Mouse (Mus musculus) neural tube, embryonic 14.5 days (tissue): ENCODE measurements around the gene Olfr311. TPM values are rescaled to one million over a fixed set of nuclear protein-coding genes. Genes with fewer than 3 reads are reported as not detected.
"Not testable (repeated sequence)": the region's sequence is repeated elsewhere in the genome, so short reads cannot be mapped to it uniquely, and the experiment has no call there.

ENCODE experiments used
- ATAC-seq: fragments of 200-750 bp; cut with Nextera tagmentation; 2 replicates; pipeline ENCODE4 v1.8.0; 2017; ENCODE audit warnings: low read depth, mild to moderate bottlenecking, moderate TSS enrichment, moderate library complexity
- H3K27ac ChIP-seq: fragments of 300-500 bp; sonication (generic); 2 replicates; pipeline ENCODE4 v1.5.1; 2014; ENCODE audit warnings: low read depth, mild to moderate bottlenecking, control low read depth, low read length, moderate library complexity, mixed read lengths
- H3K27me3 ChIP-seq: fragments of 300-500 bp; sonication (generic); 2 replicates; pipeline ENCODE4 v1.6.1; 2014; ENCODE audit warnings: low read length; ENCODE audit not compliant: control insufficient read depth, insufficient read depth
- H3K36me3 ChIP-seq: fragments of 300-500 bp; sonication (generic); 2 replicates; pipeline ENCODE4 v1.6.1; 2014; ENCODE audit warnings: low read length, mixed read lengths; ENCODE audit not compliant: control insufficient read depth, insufficient read depth
- H3K4me1 ChIP-seq: fragments of 300-500 bp; sonication (generic); 2 replicates; pipeline ENCODE4 v1.6.1; 2014; ENCODE audit warnings: low read length; ENCODE audit not compliant: control insufficient read depth, insufficient read depth
- H3K4me2 ChIP-seq: fragments of 300-500 bp; sonication (generic); 2 replicates; pipeline ENCODE4 v1.6.1; 2014; ENCODE audit warnings: mild to moderate bottlenecking, low read depth, low read length, control low read depth
- H3K4me3 ChIP-seq: fragments of 300-500 bp; sonication (generic); 2 replicates; pipeline ENCODE4 v1.5.1; 2014; ENCODE audit warnings: low read depth, low read length, control low read depth, mixed read lengths
- H3K9ac ChIP-seq: fragments of 300-500 bp; sonication (generic); replicated peaks from 2 replicates; pipeline ENCODE4 v1.6.1; 2014; ENCODE audit warnings: low read depth, mild to moderate bottlenecking, control low read depth, low read length, mixed read lengths
- H3K9me3 ChIP-seq: fragments of 300-500 bp; sonication (generic); 2 replicates; pipeline ENCODE4 v1.6.1; 2016; ENCODE audit warnings: low read length; ENCODE audit not compliant: control insufficient read depth
- WGBS: fragments of 180-500 bp; shearing (Covaris S2); extraction: QIAGEN DNeasy Blood & Tissue Kit; methylation state at CpG from one replicate; pipeline ENCODE4 v1.1.7; 2014; 5-methylcytosine and 5-hydroxymethylcytosine counted together
- polyA plus RNA-seq: library from polyadenylated mRNA; unstranded; fragments of >200 nt; fragmentation: Nextera tagmentation; extraction: Ambion mirVana; gene quantifications from 2 replicates; pipeline ENCODE4 v1.2.1, GENCODE M21; 2014

Olfr311 gene
- polyA plus RNA-seq: not detected in 2 replicates

DNA sequence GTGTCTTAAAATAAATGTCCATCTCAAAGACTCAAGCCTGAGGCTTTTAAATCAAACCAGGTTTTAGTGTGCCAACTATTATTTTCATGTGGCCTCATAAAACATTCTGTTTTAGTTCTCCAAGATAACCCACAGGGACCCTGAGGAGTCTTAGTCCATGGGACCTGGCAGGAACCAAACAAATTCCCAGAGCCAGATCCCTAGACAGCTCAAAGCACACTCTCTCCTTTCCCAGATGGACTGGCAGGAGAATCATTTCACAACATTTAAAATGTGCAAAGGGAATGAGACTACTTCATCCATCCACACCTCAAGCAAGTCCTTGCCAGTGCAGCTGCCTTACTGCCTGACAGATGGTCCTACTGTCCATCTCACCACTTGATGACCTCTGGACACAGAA is at the start of gene Olfr311:
Olfr311 (plus strand) TSS at position 301 of the 400 bp plus-strand sequence.
- not testable (repeated sequence) for H3K27me3 ChIP-seq, H3K4me1 ChIP-seq, H3K36me3 ChIP-seq, H3K9ac ChIP-seq, H3K4me3 ChIP-seq, H3K4me2 ChIP-seq, H3K9me3 ChIP-seq, ATAC-seq, H3K27ac ChIP-seq

GRCm38 (mm10) chr11:58789532-58789931 is 49.5 kb upstream of the Olfr311 start:
- H3K4me3 ChIP-seq: no peak overlapping the region
- no peak for ATAC-seq
- H3K4me1 ChIP-seq: no peaks in the 10 kb centered on the region
- H3K27me3 ChIP-seq: no peaks in the 10 kb centered on the region
- no peak overlapping the region for H3K27ac ChIP-seq
- no peaks in the 10 kb centered on the region for H3K36me3 ChIP-seq
- no peak overlapping the region for H3K4me2 ChIP-seq
- WGBS: 35% methylated on average over 3 of the region's 3 CpGs
- no peak overlapping the region for H3K9ac ChIP-seq
- no peaks in the 10 kb centered on the region for H3K9me3 ChIP-seq

DNA sequence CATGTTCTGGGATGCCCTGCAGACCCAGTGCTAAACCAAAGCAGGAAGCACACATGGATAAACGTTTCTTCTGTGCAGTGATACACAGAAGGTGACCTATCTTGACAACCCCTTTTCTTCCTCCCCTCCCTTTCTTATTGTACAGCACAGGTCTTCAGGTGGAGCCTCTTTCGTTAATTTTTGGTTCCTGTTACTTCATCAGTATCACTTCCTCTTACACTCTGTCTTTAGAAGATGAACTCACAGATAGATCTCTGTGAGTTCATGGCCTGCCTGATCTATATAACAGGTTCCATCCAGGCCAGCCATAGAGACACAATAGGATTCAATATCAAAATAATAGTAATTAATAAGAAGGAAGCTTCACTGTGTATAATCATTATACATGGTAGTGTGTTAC is 49.0 kb upstream of the Olfr311 start:
- no peak overlapping the region for H3K4me3 ChIP-seq
- H3K27me3 ChIP-seq: no peaks in the 10 kb centered on the region
- H3K4me1 ChIP-seq: no peaks in the 10 kb centered on the region
- H3K27ac ChIP-seq: no peak overlapping the region
- no peak overlapping the region for H3K9ac ChIP-seq
- no peaks in the 10 kb centered on the region for H3K36me3 ChIP-seq
- H3K4me2 ChIP-seq: no peak overlapping the region
- WGBS: 69% methylated on average over 2 of the region's 2 CpGs
- ATAC-seq: no peak
- H3K9me3 ChIP-seq: no peaks in the 10 kb centered on the region

DNA sequence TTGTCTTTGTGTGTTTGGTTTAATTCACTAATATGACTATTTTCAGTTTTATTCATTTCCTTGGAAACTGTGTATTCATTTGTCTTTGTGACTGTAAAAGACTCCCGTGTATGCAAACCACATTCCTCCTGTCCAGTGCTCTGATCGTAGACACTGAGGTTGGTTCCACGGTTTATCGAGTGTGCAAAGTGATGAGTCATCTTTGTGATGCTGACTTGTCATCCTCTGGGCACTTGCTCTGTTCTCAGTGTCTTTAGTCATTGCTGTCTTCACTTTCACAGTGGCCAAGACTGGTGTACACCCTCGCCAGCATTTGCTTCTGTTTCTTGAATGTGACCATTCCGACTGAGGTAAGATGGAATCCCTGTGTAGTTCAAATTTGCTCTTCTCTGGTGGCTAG is 48.4 kb upstream of the Olfr311 start:
- no peaks in the 10 kb centered on the region for H3K27me3 ChIP-seq
- no peaks in the 10 kb centered on the region for H3K4me1 ChIP-seq
- ATAC-seq: no peak
- WGBS: 92% methylated on average over 6 of the region's 6 CpGs
- H3K9ac ChIP-seq: no peak overlapping the region
- H3K9me3 ChIP-seq: no peaks in the 10 kb centered on the region
- no peak overlapping the region for H3K4me2 ChIP-seq
- no peak overlapping the region for H3K27ac ChIP-seq
- no peaks in the 10 kb centered on the region for H3K36me3 ChIP-seq
- H3K4me3 ChIP-seq: no peak overlapping the region

DNA sequence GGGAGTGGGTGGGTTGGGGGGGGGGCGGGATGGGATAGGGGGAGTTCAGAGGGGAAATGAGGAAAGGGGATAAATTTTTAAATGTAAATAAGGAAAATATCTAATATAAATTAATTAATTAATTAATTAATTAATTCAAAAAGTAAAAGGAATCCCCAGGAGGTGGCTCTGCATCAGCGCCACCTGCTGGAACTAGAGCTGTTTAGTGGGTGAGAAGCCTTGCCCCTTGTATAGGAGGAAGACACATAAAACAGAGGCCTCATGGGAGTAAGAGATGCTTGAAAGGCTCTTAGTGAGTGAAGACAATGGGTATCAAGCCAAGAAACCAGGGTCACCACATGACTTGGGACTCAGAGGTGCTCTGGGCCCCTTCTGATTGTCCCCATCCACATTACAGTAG is 43.2 kb upstream of the Olfr311 start:
- Histone ChIP-seq H3K27me3 (no peaks in the 10 kb centered on the region), H3K9ac (no peak overlapping the region), H3K4me3 (no peak overlapping the region), H3K9me3 (no peaks in the 10 kb centered on the region), H3K4me1 (no peaks in the 10 kb centered on the region), H3K36me3 (no peaks in the 10 kb centered on the region), H3K27ac (no peak overlapping the region), H3K4me2 (no peak overlapping the region)
- ATAC-seq: no peak
- 85% methylated on average over 2 of the region's 2 CpGs for WGBS

DNA sequence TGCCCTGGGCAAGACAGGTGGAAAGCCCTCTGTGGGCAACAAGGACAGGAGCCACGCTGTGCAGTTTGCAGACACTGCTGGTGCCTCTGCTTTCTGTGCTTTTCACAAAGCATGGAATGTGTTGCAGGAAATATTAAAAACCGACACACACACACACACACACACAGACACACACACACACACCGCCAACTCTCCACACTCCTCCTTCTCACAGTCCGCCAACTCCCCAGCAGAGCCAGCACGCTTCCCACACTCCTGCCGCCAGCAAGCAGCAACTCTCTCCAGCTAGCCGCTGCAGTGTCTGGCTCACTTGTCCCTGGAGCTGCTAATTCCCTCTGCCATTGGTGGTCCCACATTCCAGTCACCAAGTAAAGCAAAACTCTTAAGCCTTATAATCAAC is 42.2 kb upstream of the Olfr311 start:
- Histone ChIP-seq H3K27ac (no peak overlapping the region), H3K9me3 (no peaks in the 10 kb centered on the region), H3K4me3 (no peak overlapping the region), H3K9ac (no peak overlapping the region), H3K4me2 (no peak overlapping the region), H3K4me1 (peaks cover under 1% of the 10 kb centered on the region; the same call in 1 of the 2 replicates), H3K27me3 (no peaks in the 10 kb centered on the region), H3K36me3 (no peaks in the 10 kb centered on the region)
- no peak for ATAC-seq
- WGBS: 83% methylated on average over 7 of the region's 7 CpGs

- no peaks in the 10 kb centered on the region for H3K27me3 ChIP-seq
- ATAC-seq: no peak
- 86% methylated on average over 5 of the region's 5 CpGs for WGBS
These were observed 39.3 kb upstream of the Olfr311 start for GRCm38 (mm10) chr11:58799747-58800146.

GRCm38 (mm10) chr11:58801558-58802228 is 37.4 kb upstream of the Olfr311 start, which contains the start of gene Fam183b:
Gene Fam183b, minus strand, starts transcription at chr11:58801960.
- Histone ChIP-seq H3K27me3 (no peaks in the 10 kb centered on the region), H3K27ac (no peak within 1 kb of the TSS), H3K36me3 (no peaks in the 10 kb centered on the region), H3K9ac (no peak within 1 kb of the TSS), H3K9me3 (no peaks in the 10 kb centered on the region), H3K4me2 (no peak within 1 kb of the TSS), H3K4me1 (peaks cover 7% of the 10 kb centered on the region; the same call in 1 of the 2 replicates), H3K4me3 (no peak within 1 kb of the TSS)
- ATAC-seq: peak; percentile 41; the same call in 1 of the 2 replicates
- WGBS: 31% methylated on average over 14 of the region's 14 CpGs

More at GRCm38 (mm10) chr11:58799747-58800146, 39.3 kb upstream of the Olfr311 start:
- Histone ChIP-seq H3K27ac (no peak overlapping the region), H3K4me2 (no peak overlapping the region), H3K9ac (no peak overlapping the region), H3K4me1 (peaks cover 7% of the 10 kb centered on the region; the same call in 1 of the 2 replicates), H3K4me3 (no peak overlapping the region), H3K9me3 (no peaks in the 10 kb centered on the region), H3K36me3 (no peaks in the 10 kb centered on the region)

DNA sequence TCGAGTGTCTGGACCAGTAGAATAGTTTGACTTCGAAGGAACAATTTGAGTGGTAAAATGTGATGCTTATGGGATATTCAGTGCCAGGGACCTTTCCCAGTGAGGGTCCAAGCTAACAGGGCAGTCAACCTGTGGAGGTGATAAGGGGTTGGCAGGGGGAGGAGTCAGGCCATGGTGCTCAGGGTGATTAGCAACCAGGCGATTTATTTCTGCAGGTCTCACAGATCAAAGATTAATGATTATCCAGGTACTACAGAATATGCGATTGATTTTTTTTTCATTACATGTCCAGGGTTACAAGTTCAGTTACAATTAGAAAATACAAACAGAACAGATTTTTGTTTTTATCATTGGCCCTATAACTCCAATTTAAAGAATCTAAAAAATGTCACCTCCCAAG is 35.2 kb upstream of the Olfr311 start:
- no peak for ATAC-seq

More for the DNA sequence above, 35.2 kb upstream of the Olfr311 start:
- WGBS: 79% methylated on average over 4 of the region's 4 CpGs
- Histone ChIP-seq H3K9me3 (no peaks in the 10 kb centered on the region), H3K36me3 (no peaks in the 10 kb centered on the region), H3K27me3 (no peaks in the 10 kb centered on the region), H3K9ac (no peak overlapping the region), H3K27ac (no peak overlapping the region), H3K4me2 (no peak overlapping the region), H3K4me3 (no peak overlapping the region), H3K4me1 (peaks cover 7% of the 10 kb centered on the region; the same call in 1 of the 2 replicates)
